Mouse (Mus musculus) thymus, adult 2 months (tissue): ENCODE results near the gene Vwce. TPM values are rescaled to one million over a fixed set of nuclear protein-coding genes. Genes with fewer than 3 reads are reported as not detected.

Experiments
- DNase-seq: peaks from one replicate; pipeline ENCODE4 v3.0.0; 2021
- H3K27ac ChIP-seq: fragments of 200-500 bp; 2 replicates; pipeline ENCODE4 v1.5.1; 2012; ENCODE audit warnings: low read length, control low read depth; ENCODE audit not compliant: control insufficient read depth, insufficient read depth
- H3K27me3 ChIP-seq: fragments of 200-500 bp; 2 replicates; pipeline ENCODE4 v1.6.1; 2012; ENCODE audit warnings: mild to moderate bottlenecking, low read length, moderate library complexity, mixed read lengths; ENCODE audit not compliant: control insufficient read depth, insufficient read depth
- H3K36me3 ChIP-seq: fragments of 200-500 bp; 2 replicates; pipeline ENCODE4 v1.6.1; 2012; ENCODE audit warnings: mild to moderate bottlenecking, low read length, moderate library complexity; ENCODE audit not compliant: control insufficient read depth, insufficient read depth
- H3K4me1 ChIP-seq: fragments of 200-500 bp; replicated peaks from 2 replicates; pipeline ENCODE4 v1.6.1; 2012; ENCODE audit warnings: low read length; ENCODE audit not compliant: control insufficient read depth, insufficient read depth
- H3K4me3 ChIP-seq: fragments of 200-500 bp; 2 replicates; pipeline ENCODE4 v1.5.1; 2012; ENCODE audit warnings: mild to moderate bottlenecking, low read length, control low read depth, moderate library complexity; ENCODE audit not compliant: control insufficient read depth, insufficient read depth
- CTCF ChIP-seq: fragments of 200-500 bp; IDR thresholded peaks from 2 replicates; pipeline ENCODE4 v1.5.1; 2012; ENCODE audit warnings: mild to moderate bottlenecking, control low read depth, low read length, moderate library complexity, borderline replicate concordance; ENCODE audit not compliant: control insufficient read depth, poor library complexity, insufficient read depth; ENCODE audit errors: extremely low read depth
- POLR2A ChIP-seq: fragments of 200-500 bp; IDR thresholded peaks from 2 replicates; pipeline ENCODE4 v1.6.1; 2012; ENCODE audit warnings: mild to moderate bottlenecking, low read length, control low read depth, moderate library complexity; ENCODE audit not compliant: control insufficient read depth, poor library complexity, insufficient read depth; ENCODE audit errors: extremely low read depth
- WGBS: fragments of 180-500 bp; shearing (Covaris S2); methylation state at CpG from one replicate; pipeline ENCODE4 v1.1.7; 2018; 5-methylcytosine and 5-hydroxymethylcytosine counted together
- polyA plus RNA-seq: library from polyadenylated mRNA; depleted of rRNA; stranded (reverse); fragments of >200 nt; gene quantifications from 2 replicates; pipeline ENCODE4 v1.2.3, GENCODE M21; 2012

Vwce gene
- polyA plus RNA-seq, 1 experiment = 3.1 TPM

DNA sequence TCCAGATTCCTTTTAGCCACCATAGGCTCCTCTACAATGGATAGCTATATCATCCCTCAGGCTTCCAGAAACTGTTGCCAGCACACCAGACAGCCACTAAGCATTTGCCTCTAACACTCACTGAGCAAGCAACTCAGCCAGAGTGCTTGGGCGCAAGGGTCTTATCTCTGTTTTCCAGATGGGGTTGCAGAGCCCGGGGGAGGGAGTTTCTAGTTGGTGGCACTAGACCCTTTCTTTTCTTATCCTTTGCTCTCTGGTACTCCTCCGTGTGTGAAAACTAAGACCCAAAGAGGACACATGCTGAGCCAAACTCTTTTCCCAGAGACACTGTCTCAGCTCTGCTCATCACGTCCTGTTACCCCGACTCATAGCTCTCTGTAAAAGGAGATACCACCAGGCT, 27.4 kb downstream of the Vwce start:
- Histone ChIP-seq H3K36me3 (no peaks in the 10 kb centered on the region), H3K27me3 (no peaks in the 10 kb centered on the region), H3K4me3 (no peak overlapping the region), H3K27ac (no peak overlapping the region), H3K4me1 (no peaks in the 10 kb centered on the region)
- DNase-seq = no peak
- TF ChIP-seq CTCF = no peak
- TF ChIP-seq POLR2A = no peak
- WGBS = 90% methylated on average over 5 of the region's 5 CpGs

DNA sequence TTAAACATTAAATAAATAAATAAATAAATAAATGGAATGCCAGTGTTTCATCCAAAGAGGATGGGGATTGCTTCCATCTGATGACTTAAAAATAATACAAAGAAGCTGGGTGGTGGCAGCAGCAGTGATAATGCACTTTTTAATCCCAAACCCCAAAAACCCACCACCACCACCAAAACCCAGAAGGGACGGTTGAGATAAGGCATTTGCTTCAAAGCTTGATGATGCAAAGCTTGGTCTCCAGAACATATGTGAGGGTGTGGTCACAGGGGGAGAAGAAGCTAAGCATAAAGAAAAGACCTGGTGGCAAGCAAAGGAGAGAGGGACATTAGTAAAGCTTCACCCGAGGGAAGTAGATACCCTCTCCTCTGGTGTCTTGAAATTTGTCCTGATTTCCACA, 27.9 kb downstream of the Vwce start:
- no peaks in the 10 kb centered on the region for H3K27me3 ChIP-seq
- H3K4me1 ChIP-seq = no peaks in the 10 kb centered on the region
- H3K27ac ChIP-seq = no peak overlapping the region
- DNase-seq = no peak
- no peak overlapping the region for H3K4me3 ChIP-seq
- WGBS = 68% methylated on average over 2 of the region's 2 CpGs
- H3K36me3 ChIP-seq = no peaks in the 10 kb centered on the region
- TF ChIP-seq CTCF (no peak), POLR2A (no peak)

DNA sequence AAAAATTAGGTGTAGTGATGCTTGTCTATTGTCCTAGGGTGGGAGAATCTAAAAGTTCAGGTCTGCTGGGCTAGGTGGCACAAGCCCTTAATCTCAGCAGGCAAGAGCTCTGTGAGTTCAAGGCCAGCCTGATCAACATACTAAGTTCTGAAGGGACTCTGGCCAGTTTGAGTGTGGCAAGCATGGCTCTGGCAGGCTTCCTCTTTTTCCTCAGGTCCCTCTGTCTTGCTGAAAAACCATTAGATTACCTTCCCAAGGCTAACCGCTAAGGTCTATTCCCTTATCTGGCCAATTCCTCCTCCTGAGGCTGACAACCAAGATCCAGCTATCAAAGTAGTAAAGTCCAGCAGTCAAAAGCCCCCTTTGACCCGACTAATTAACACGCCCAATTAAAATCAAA, 28.7 kb downstream of the Vwce start:
- Histone ChIP-seq H3K4me3 (no peak overlapping the region), H3K27ac (no peak overlapping the region), H3K27me3 (no peaks in the 10 kb centered on the region), H3K36me3 (no peaks in the 10 kb centered on the region), H3K4me1 (no peaks in the 10 kb centered on the region)
- TF ChIP-seq POLR2A = no peak
- no peak for DNase-seq
- 77% methylated on average over 3 of the region's 3 CpGs for WGBS

DNA sequence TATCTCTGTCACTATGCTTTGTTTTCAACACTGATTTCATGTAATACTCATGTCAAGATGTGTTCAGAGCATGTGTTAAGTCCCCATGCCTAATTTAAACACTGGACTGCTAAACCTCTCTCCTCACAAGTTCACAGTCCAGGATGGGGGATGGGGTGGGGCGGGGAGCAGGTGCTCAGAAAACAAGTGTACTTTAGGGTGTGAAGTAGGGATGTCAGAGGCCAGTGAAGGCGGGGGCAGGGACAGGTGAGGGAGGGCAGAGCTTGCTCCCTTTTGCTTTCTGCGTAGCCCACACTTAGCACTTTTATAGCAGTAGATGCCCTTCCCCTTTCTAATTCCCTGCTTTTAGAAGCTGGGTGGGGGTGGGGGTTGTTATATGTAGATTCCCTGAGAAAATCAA, 31.1 kb downstream of the Vwce start:
- DNase-seq = no peak
- H3K4me1 ChIP-seq = no peaks in the 10 kb centered on the region
- no peaks in the 10 kb centered on the region for H3K36me3 ChIP-seq
- H3K4me3 ChIP-seq = no peak overlapping the region
- TF ChIP-seq CTCF (no peak), POLR2A (no peak)
- H3K27me3 ChIP-seq = no peaks in the 10 kb centered on the region
- H3K27ac ChIP-seq = no peak overlapping the region
- 67% methylated on average over 3 of the region's 3 CpGs for WGBS

DNA sequence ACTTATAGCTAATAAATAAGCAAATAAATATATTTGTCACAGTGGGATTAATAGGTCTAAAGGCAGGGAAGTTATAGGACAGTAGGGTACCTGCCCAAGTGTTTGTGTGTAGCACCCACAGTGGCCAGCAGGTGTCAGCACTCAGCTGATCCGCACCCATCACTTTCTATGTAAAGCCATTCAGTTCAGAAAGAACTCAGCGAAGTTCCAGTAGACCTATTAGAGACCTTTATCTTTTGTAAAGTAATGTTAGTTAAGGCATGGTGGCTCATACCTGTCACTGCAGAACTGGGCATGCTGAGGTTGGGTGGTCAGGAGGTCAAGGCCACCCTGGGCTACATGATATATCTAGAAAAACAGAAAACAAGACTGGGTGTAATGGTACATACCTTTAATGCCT, 31.5 kb downstream of the Vwce start:
- Histone ChIP-seq H3K27me3 (no peaks in the 10 kb centered on the region), H3K27ac (no peak overlapping the region), H3K4me3 (no peak overlapping the region), H3K36me3 (no peaks in the 10 kb centered on the region), H3K4me1 (no peaks in the 10 kb centered on the region)
- TF ChIP-seq POLR2A = no peak
- TF ChIP-seq CTCF = no peak; the same call in 1 of the 2 replicates
- DNase-seq = peak; percentile 69
- WGBS = 14% methylated on average over 2 of the region's 2 CpGs

DNA sequence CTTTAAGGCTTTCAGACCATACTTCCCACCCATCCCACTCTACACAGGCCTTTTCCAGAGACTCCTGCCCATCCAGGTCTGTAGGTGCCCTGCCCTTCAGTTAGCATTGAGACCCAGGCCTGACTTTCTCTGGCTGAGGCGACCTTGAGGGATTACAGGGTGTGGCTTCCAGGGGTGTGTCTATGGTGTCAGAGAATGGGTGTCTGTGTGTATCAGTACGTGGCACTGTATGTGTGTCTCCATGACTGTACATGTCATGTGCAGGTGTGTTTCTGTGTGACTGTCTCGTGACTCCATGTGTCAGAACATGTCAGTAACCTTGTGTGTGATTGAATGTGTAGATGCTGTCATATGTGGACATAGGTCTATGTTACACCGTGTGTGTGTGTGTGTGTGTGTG, 37.3 kb downstream of the Vwce start:
- no peaks in the 10 kb centered on the region for H3K27me3 ChIP-seq
- no peaks in the 10 kb centered on the region for H3K36me3 ChIP-seq
- H3K27ac ChIP-seq = no peak overlapping the region
- H3K4me3 ChIP-seq = no peak overlapping the region
- no peaks in the 10 kb centered on the region for H3K4me1 ChIP-seq
- 91% methylated on average over 4 of the region's 4 CpGs for WGBS
- TF ChIP-seq POLR2A (no peak), CTCF (no peak)
- no peak for DNase-seq

DNA sequence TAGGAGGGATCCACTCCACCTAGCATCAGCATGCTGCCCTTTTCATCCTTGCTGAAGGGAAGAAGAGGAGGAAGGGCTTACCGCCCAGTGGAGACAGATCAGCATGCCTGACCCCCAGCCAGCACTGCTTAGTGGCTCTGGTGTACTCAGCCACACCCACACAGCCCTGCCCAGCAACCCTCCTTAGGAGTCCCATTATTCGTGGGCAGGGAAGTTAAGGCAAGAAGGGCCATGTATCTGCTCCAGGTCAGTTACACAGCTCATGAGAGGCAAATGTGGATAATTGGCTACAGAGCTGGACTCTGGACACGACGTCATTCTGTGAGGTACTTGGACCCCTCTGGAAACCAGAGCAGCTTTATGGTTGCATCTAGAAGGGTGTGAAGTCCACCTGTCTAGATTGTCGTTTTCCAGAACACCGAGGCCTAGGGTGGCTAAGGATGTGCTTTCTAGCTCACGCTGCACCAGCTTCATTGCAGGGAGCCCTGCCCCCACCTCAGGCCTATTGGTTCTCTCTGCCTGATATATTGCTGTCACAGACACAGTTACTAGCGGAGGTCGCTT, 37.9 kb downstream of the Vwce start:
- H3K36me3 ChIP-seq = no peaks in the 10 kb centered on the region
- H3K4me1 ChIP-seq = no peaks in the 10 kb centered on the region
- H3K4me3 ChIP-seq = no peak overlapping the region
- WGBS = 91% methylated on average over 9 of the region's 9 CpGs
- no peaks in the 10 kb centered on the region for H3K27me3 ChIP-seq
- no peak for DNase-seq
- TF ChIP-seq POLR2A = no peak
- TF ChIP-seq CTCF = no peak
- no peak overlapping the region for H3K27ac ChIP-seq
